Mouse (Mus musculus): ENCODE results near the gene Adcyap1. TPM values are rescaled to one million over a fixed set of nuclear protein-coding genes. Genes with fewer than 3 reads are reported as not detected.

The Adcyap1 gene
- total RNA-seq, 2 experiments from 2014 or later: not detected

- H3K27ac ChIP-seq: no peak overlapping the region
- TF ChIP-seq CTCF (IDR thresholded peaks at IDR 0.05): no peak
- intact Hi-C loops (cut with DNase I): no loop called here
- no peak overlapping the region for H3K4me3 ChIP-seq
- no peak for DNase-seq
Observed at GRCm38 (mm10) chr17:93217785-93218184, 19.0 kb downstream of the Adcyap1 start.

GRCm38 (mm10) chr17:93218640-93219039, 19.8 kb downstream of the Adcyap1 start:
- H3K4me3 ChIP-seq: no peak overlapping the region
- no peak for DNase-seq
- intact Hi-C loops (cut with DNase I): no loop called here
- no peak overlapping the region for H3K27ac ChIP-seq
- no peak for TF ChIP-seq CTCF (IDR thresholded peaks at IDR 0.05)

GRCm38 (mm10) chr17:93237355-93237754, 38.5 kb downstream of the Adcyap1 start:
- intact Hi-C loops (cut with DNase I): no loop called here
- no peak for DNase-seq
- Histone ChIP-seq H3K27ac (no peak overlapping the region), H3K4me3 (no peak overlapping the region)
- TF ChIP-seq CTCF (IDR thresholded peaks at IDR 0.05): no peak

All from gastrocnemius, adult 2 months (tissue).